Mouse (Mus musculus) liver, embryonic 15.5 days (tissue): ENCODE data around the gene Panx3. TPM values are rescaled to one million over a fixed set of nuclear protein-coding genes. Genes with fewer than 3 reads are reported as not detected.

ENCODE experiments used
- ATAC-seq: fragments of 200-750 bp; cut with Nextera tagmentation; 2 replicates; pipeline ENCODE4 v1.8.0; 2017; ENCODE audit warnings: moderate number of reproducible peaks, mild to moderate bottlenecking, moderate library complexity; ENCODE audit not compliant: insufficient read depth
- H3K27ac ChIP-seq: fragments of 300-500 bp; sonication (generic); replicated peaks from 2 replicates; pipeline ENCODE4 v1.5.1; 2015; ENCODE audit warnings: mild to moderate bottlenecking, inconsistent platforms
- H3K27me3 ChIP-seq: fragments of 300-500 bp; sonication (generic); 2 replicates; pipeline ENCODE4 v1.6.1; 2015; ENCODE audit warnings: mild to moderate bottlenecking, inconsistent platforms
- H3K36me3 ChIP-seq: fragments of 300-500 bp; sonication (generic); replicated peaks from 2 replicates; pipeline ENCODE4 v1.6.1; 2015; ENCODE audit warnings: moderate library complexity, mild to moderate bottlenecking, inconsistent platforms
- H3K4me1 ChIP-seq: fragments of 300-500 bp; sonication (generic); replicated peaks from 2 replicates; pipeline ENCODE4 v1.6.1; 2015; ENCODE audit warnings: inconsistent platforms
- H3K4me2 ChIP-seq: fragments of 300-500 bp; sonication (generic); 2 replicates; pipeline ENCODE4 v1.6.1; 2015; ENCODE audit warnings: moderate library complexity, mild to moderate bottlenecking, inconsistent platforms
- H3K4me3 ChIP-seq: fragments of 300-500 bp; sonication (generic); replicated peaks from 2 replicates; pipeline ENCODE4 v1.5.1; 2015; ENCODE audit warnings: mild to moderate bottlenecking, inconsistent platforms
- H3K9ac ChIP-seq: fragments of 300-500 bp; sonication (generic); 2 replicates; pipeline ENCODE4 v1.6.1; 2015; ENCODE audit warnings: moderate library complexity, mild to moderate bottlenecking, inconsistent platforms
- H3K9me3 ChIP-seq: fragments of 300-500 bp; sonication (generic); replicated peaks from 2 replicates; pipeline ENCODE4 v1.6.1; 2016; ENCODE audit warnings: inconsistent platforms
- WGBS: fragments of 180-500 bp; shearing (Covaris S2); methylation state at CpG from one replicate; pipeline ENCODE4 v1.1.7; 2015; ENCODE audit warnings: mixed read lengths; ENCODE audit not compliant: insufficient replicate concordance; 5-methylcytosine and 5-hydroxymethylcytosine counted together
- polyA plus RNA-seq: library from polyadenylated mRNA; unstranded; fragments of >200 nt; fragmentation: Nextera tagmentation; extraction: Ambion mirVana; gene quantifications from 2 replicates; pipeline ENCODE4 v1.2.1, GENCODE M21; 2015

The Panx3 gene
- not detected in 2 replicates for polyA plus RNA-seq

- Histone ChIP-seq H3K27ac (no peak within 1 kb of the TSS), H3K4me2 (no peak within 1 kb of the TSS), H3K4me1 (no peaks in the 10 kb centered on the region), H3K27me3 (no peaks in the 10 kb centered on the region), H3K36me3 (no peaks in the 10 kb centered on the region), H3K9ac (no peak within 1 kb of the TSS), H3K4me3 (no peak within 1 kb of the TSS), H3K9me3 (no peaks in the 10 kb centered on the region)
- ATAC-seq, result no peak
- 52% methylated on average over 6 of the region's 6 CpGs for WGBS
Measured at GRCm38 (mm10) chr9:37669115-37669514, at the start of gene Panx3. TSS of gene Panx3 (minus strand) at chr9:37669235.

- WGBS, result 52% methylated on average over 1 of the region's 1 CpGs
- H3K4me1 ChIP-seq, result no peaks in the 10 kb centered on the region
- H3K27me3 ChIP-seq, result no peaks in the 10 kb centered on the region
- no peaks in the 10 kb centered on the region for H3K9me3 ChIP-seq
- no peak within 1 kb of the TSS for H3K27ac ChIP-seq
- no peak within 1 kb of the TSS for H3K4me2 ChIP-seq
- no peak for ATAC-seq
- no peaks in the 10 kb centered on the region for H3K36me3 ChIP-seq
- H3K4me3 ChIP-seq, result no peak within 1 kb of the TSS
- H3K9ac ChIP-seq, result no peak within 1 kb of the TSS
Measured at GRCm38 (mm10) chr9:37716150-37716549, 47.1 kb upstream of the Panx3 start, which contains the start of gene Olfr160. TSS of gene Olfr160 (minus strand) at chr9:37716250.

- Histone ChIP-seq H3K36me3 (no peaks in the 10 kb centered on the region), H3K27ac (no peak overlapping the region), H3K4me1 (no peaks in the 10 kb centered on the region), H3K9ac (no peak overlapping the region), H3K4me2 (no peak overlapping the region), H3K27me3 (no peaks in the 10 kb centered on the region), H3K9me3 (no peaks in the 10 kb centered on the region), H3K4me3 (no peak overlapping the region)
- no peak for ATAC-seq
- WGBS, result 48% methylated on average over 5 of the region's 5 CpGs
Measured at GRCm38 (mm10) chr9:37689970-37690686, 21.1 kb upstream of the Panx3 start.

- Histone ChIP-seq H3K9me3 (no peaks in the 10 kb centered on the region), H3K27me3 (no peaks in the 10 kb centered on the region), H3K4me2 (no peak overlapping the region), H3K27ac (no peak overlapping the region), H3K9ac (no peak overlapping the region), H3K4me1 (no peaks in the 10 kb centered on the region), H3K36me3 (no peaks in the 10 kb centered on the region), H3K4me3 (no peak overlapping the region)
- no peak for ATAC-seq
- 28% methylated on average over 3 of the region's 3 CpGs for WGBS
Measured at GRCm38 (mm10) chr9:37687941-37688303, 18.9 kb upstream of the Panx3 start.

GRCm38 (mm10) chr9:37687288-37687940 lies 18.4 kb upstream of the Panx3 start:
- no peaks in the 10 kb centered on the region for H3K36me3 ChIP-seq
- no peak for ATAC-seq
- no peak overlapping the region for H3K27ac ChIP-seq
- H3K27me3 ChIP-seq, result no peaks in the 10 kb centered on the region
- H3K9me3 ChIP-seq, result no peaks in the 10 kb centered on the region
- no peak overlapping the region for H3K4me2 ChIP-seq
- no peak overlapping the region for H3K9ac ChIP-seq
- H3K4me1 ChIP-seq, result no peaks in the 10 kb centered on the region
- 47% methylated on average over 3 of the region's 3 CpGs for WGBS
- no peak overlapping the region for H3K4me3 ChIP-seq

GRCm38 (mm10) chr9:37681123-37681522 lies 12.1 kb upstream of the Panx3 start:
- Histone ChIP-seq H3K36me3 (no peaks in the 10 kb centered on the region), H3K9me3 (no peaks in the 10 kb centered on the region), H3K27me3 (no peaks in the 10 kb centered on the region), H3K4me3 (no peak overlapping the region), H3K4me2 (no peak overlapping the region), H3K9ac (no peak overlapping the region), H3K4me1 (no peaks in the 10 kb centered on the region), H3K27ac (no peak overlapping the region)
- WGBS, result 72% methylated on average over 1 of the region's 1 CpGs
- no peak for ATAC-seq

GRCm38 (mm10) chr9:37675287-37675686 lies 6.3 kb upstream of the Panx3 start:
- Histone ChIP-seq H3K9me3 (no peaks in the 10 kb centered on the region), H3K4me1 (no peaks in the 10 kb centered on the region), H3K36me3 (no peaks in the 10 kb centered on the region), H3K27me3 (no peaks in the 10 kb centered on the region), H3K4me2 (no peak overlapping the region), H3K9ac (no peak overlapping the region), H3K27ac (no peak overlapping the region), H3K4me3 (no peak overlapping the region)
- no peak for ATAC-seq
- 69% methylated on average over 4 of the region's 4 CpGs for WGBS

- no peak for ATAC-seq
- Histone ChIP-seq H3K9me3 (no peaks in the 10 kb centered on the region), H3K4me1 (no peaks in the 10 kb centered on the region), H3K4me3 (no peak overlapping the region), H3K27ac (no peak overlapping the region), H3K4me2 (no peak overlapping the region), H3K9ac (no peak overlapping the region), H3K27me3 (no peaks in the 10 kb centered on the region), H3K36me3 (no peaks in the 10 kb centered on the region)
- 64% methylated on average over 3 of the region's 3 CpGs for WGBS
Measured at GRCm38 (mm10) chr9:37670261-37670660, 1.2 kb upstream of the Panx3 start.

GRCm38 (mm10) chr9:37669678-37670077 lies 643 bp upstream of the Panx3 start:
- no peak for ATAC-seq
- no peaks in the 10 kb centered on the region for H3K4me1 ChIP-seq
- H3K27me3 ChIP-seq, result no peaks in the 10 kb centered on the region
- no peaks in the 10 kb centered on the region for H3K36me3 ChIP-seq
- H3K4me2 ChIP-seq, result no peak overlapping the region
- H3K9ac ChIP-seq, result no peak overlapping the region
- H3K4me3 ChIP-seq, result no peak overlapping the region
- 51% methylated on average over 4 of the region's 4 CpGs for WGBS
- no peaks in the 10 kb centered on the region for H3K9me3 ChIP-seq
- H3K27ac ChIP-seq, result no peak overlapping the region

GRCm38 (mm10) chr9:37666045-37666444 lies 3.0 kb downstream of the Panx3 start:
- Histone ChIP-seq H3K36me3 (no peaks in the 10 kb centered on the region), H3K4me3 (no peak overlapping the region), H3K9ac (no peak overlapping the region), H3K4me2 (no peak overlapping the region), H3K4me1 (no peaks in the 10 kb centered on the region), H3K9me3 (no peaks in the 10 kb centered on the region), H3K27me3 (no peaks in the 10 kb centered on the region), H3K27ac (no peak overlapping the region)
- 43% methylated on average over 7 of the region's 7 CpGs for WGBS
- ATAC-seq, result no peak

GRCm38 (mm10) chr9:37664604-37665003 lies 4.4 kb downstream of the Panx3 start:
- Histone ChIP-seq H3K27ac (no peak overlapping the region), H3K36me3 (no peaks in the 10 kb centered on the region), H3K4me3 (no peak overlapping the region), H3K9ac (no peak overlapping the region), H3K4me1 (no peaks in the 10 kb centered on the region), H3K4me2 (no peak overlapping the region), H3K27me3 (no peaks in the 10 kb centered on the region), H3K9me3 (no peaks in the 10 kb centered on the region)
- ATAC-seq, result no peak
- WGBS, result 39% methylated on average over 2 of the region's 2 CpGs
